Mouse (Mus musculus): ENCODE data around the gene Col17a1. TPM values are rescaled to one million over a fixed set of nuclear protein-coding genes. Genes with fewer than 3 reads are reported as not detected.

The Col17a1 gene
- total and polyA plus RNA-seq, 3 experiments = 0.04 TPM; not detected in 2

DNA sequence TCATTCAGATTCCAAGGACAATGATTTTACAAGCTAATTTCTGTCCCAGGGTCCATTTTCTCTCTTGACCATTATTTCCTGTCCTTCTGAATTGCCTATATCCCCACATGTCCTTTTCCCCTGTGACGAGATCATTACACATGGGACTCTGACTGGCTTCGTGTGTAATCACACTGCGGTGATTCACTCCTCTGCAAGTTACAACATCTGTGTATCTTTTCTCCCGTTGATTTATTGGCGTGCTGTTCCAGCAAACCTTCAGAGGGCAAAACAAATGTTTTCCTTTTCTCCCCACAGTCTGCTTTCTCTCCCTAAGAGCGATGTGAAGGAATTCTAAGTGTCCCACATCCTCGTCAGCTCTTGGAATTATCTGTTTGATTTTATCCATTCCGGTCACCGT lies 7.8 kb upstream of the Col17a1 start:
- no peak for DNase-seq (ENCODE audit: low read depth, low spot score)
- Histone ChIP-seq H3K27ac (ENCODE audit: control insufficient read depth, low read depth, low read length) (no peak overlapping the region), H3K36me3 (ENCODE audit: control insufficient read depth in 1 of 2, insufficient read depth in 2 of 2, low read length in 2 of 2) (peaks cover 0 to 8% of the 10 kb centered on the region in 2 experiments; a peak in 2 of 4 replicates), H3K4me1 (ENCODE audit: control insufficient read depth in 1 of 2, insufficient read depth in 2 of 2, low read length in 2 of 2) (peaks cover 0 to 11% of the 10 kb centered on the region in 2 experiments; a peak in 2 of 4 replicates), H3K79me2 (ENCODE audit: control insufficient read depth, insufficient read depth, low read length, poor library complexity) (no peaks in the 10 kb centered on the region), H3K9ac (ENCODE audit: control insufficient read depth, low read depth, low read length, poor library complexity, severe bottlenecking) (no peak overlapping the region), H3K4me3 (ENCODE audit: control insufficient read depth in 1 of 2, insufficient read depth in 1 of 2, low read depth in 2 of 2, low read length in 2 of 2) (no peak overlapping the region), H3K9me3 (replicated peaks; ENCODE audit: insufficient read depth, low read length) (no peaks in the 10 kb centered on the region), H3K27me3 (ENCODE audit: control insufficient read depth in 1 of 2, insufficient read depth in 2 of 2, low read length in 2 of 2) (no peaks in the 10 kb centered on the region)
- TF ChIP-seq MAFK (IDR thresholded peaks at IDR 0.05; ENCODE audit: borderline replicate concordance, low read depth, low read length) (no peak), SIN3A (IDR thresholded peaks at IDR 0.05; ENCODE audit: low read length) (no peak)

DNA sequence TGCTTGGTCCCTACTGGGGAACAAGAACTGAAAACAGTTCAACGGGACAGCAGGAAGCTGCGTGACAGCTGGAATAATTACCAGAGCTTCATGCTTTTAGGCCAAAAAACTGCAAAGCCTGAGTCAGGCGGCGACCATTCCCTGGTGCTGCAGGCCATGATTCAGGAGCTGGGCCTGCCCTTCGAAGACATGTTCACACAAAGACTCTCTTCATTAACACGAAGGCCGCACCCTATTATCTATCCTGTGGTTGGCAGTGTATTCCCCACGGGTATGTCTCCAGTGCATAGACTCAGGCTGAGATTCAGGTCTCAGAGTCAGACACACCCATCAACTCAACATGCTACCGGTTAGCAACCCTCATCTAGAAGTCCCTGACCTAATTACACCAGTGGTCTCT lies 6.4 kb upstream of the Col17a1 start:
- Histone ChIP-seq H3K79me2 (ENCODE audit: control insufficient read depth, insufficient read depth, low read length, poor library complexity) (no peaks in the 10 kb centered on the region), H3K27me3 (ENCODE audit: control insufficient read depth in 1 of 2, insufficient read depth in 2 of 2, low read length in 2 of 2) (no peaks in the 10 kb centered on the region), H3K4me1 (ENCODE audit: control insufficient read depth in 1 of 2, insufficient read depth in 2 of 2, low read length in 2 of 2) (peaks cover 0 to 11% of the 10 kb centered on the region in 2 experiments; a peak in 3 of 4 replicates), H3K4me3 (ENCODE audit: control insufficient read depth in 1 of 2, insufficient read depth in 1 of 2, low read depth in 2 of 2, low read length in 2 of 2) (no peak overlapping the region), H3K9me3 (replicated peaks; ENCODE audit: insufficient read depth, low read length) (no peaks in the 10 kb centered on the region), H3K27ac (ENCODE audit: control insufficient read depth, low read depth, low read length) (no peak overlapping the region), H3K9ac (ENCODE audit: control insufficient read depth, low read depth, low read length, poor library complexity, severe bottlenecking) (no peak overlapping the region), H3K36me3 (ENCODE audit: control insufficient read depth in 1 of 2, insufficient read depth in 2 of 2, low read length in 2 of 2) (peaks cover 0 to 13% of the 10 kb centered on the region in 2 experiments; a peak in 2 of 4 replicates)
- TF ChIP-seq MYB (IDR thresholded peaks at IDR 0.05; ENCODE audit: low read depth, low read length) (no peak), HCFC1 (IDR thresholded peaks at IDR 0.05; ENCODE audit: low read depth, low read length) (no peak), RAD21 (IDR thresholded peaks at IDR 0.05; ENCODE audit: low read depth, low read length) (no peak), ZMIZ1 (IDR thresholded peaks at IDR 0.05; ENCODE audit: low read depth, low read length) (no peak), EP300 (IDR thresholded peaks at IDR 0.05; ENCODE audit: low read depth in 1 of 2, low read length in 2 of 2) (no peak), TBP (IDR thresholded peaks at IDR 0.05; ENCODE audit: low read depth, low read length) (no peak), POLR2AphosphoS5 (IDR thresholded peaks at IDR 0.05; ENCODE audit: borderline replicate concordance, low read depth, low read length) (no peak), TAL1 (IDR thresholded peaks at IDR 0.05; ENCODE audit: low read length) (no peak), NRF1 (IDR thresholded peaks at IDR 0.05; ENCODE audit: insufficient read depth, low read depth, low read length, poor library complexity, severe bottlenecking) (no peak), CHD2 (IDR thresholded peaks at IDR 0.05; ENCODE audit: low read length) (no peak), ZKSCAN1 (IDR thresholded peaks at IDR 0.05; ENCODE audit: low read depth, low read length) (no peak), RCOR1 (IDR thresholded peaks at IDR 0.05; ENCODE audit: low read depth, low read length) (no peak), MAX (IDR thresholded peaks at IDR 0.05; ENCODE audit: low read length) (no peak)
- no peak for DNase-seq (ENCODE audit: low read depth, low spot score)

DNA sequence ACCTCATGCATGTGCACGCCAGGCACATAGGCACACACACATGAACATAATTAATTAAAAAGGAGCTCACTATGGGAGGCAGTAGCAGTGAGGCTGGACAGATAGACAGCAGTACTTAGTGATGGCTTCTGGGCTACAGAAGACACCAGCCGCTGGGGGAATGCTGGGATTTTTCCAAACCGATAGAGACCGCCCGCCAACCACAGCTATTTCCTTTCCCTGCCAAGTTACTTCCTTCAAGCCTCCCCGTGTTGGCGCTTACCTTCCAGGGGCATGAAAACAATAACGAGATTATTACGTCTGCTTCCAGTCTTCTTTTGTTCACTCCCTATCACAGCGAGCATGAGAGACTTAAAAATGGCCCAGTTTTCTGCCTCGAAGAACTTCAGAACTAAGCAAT lies 5.2 kb upstream of the Col17a1 start:
- no peak overlapping the region for H3K4me3 ChIP-seq (ENCODE audit: control insufficient read depth in 1 of 2, insufficient read depth in 1 of 2, low read depth in 2 of 2, low read length in 2 of 2)
- no peak overlapping the region for H3K9ac ChIP-seq (ENCODE audit: control insufficient read depth, low read depth, low read length, poor library complexity, severe bottlenecking)
- no peak overlapping the region for H3K27ac ChIP-seq (ENCODE audit: control insufficient read depth, low read depth, low read length)
- H3K36me3 ChIP-seq (ENCODE audit: control insufficient read depth in 1 of 2, insufficient read depth in 2 of 2, low read length in 2 of 2) = peaks cover 0 to 13% of the 10 kb centered on the region in 2 experiments; a peak in 2 of 4 replicates
- no peaks in the 10 kb centered on the region for H3K27me3 ChIP-seq (ENCODE audit: control insufficient read depth in 1 of 2, insufficient read depth in 2 of 2, low read length in 2 of 2)
- H3K79me2 ChIP-seq (ENCODE audit: control insufficient read depth, insufficient read depth, low read length, poor library complexity) = no peaks in the 10 kb centered on the region
- no peak for DNase-seq (ENCODE audit: low read depth, low spot score)
- H3K4me1 ChIP-seq (ENCODE audit: control insufficient read depth in 1 of 2, insufficient read depth in 2 of 2, low read length in 2 of 2) = peaks cover 0 to 11% of the 10 kb centered on the region in 2 experiments; a peak in 3 of 4 replicates
- TF ChIP-seq MAFK (IDR thresholded peaks at IDR 0.05; ENCODE audit: borderline replicate concordance, low read depth, low read length) (no peak), TAL1 (IDR thresholded peaks at IDR 0.05; ENCODE audit: low read length) (no peak), POLR2AphosphoS5 (IDR thresholded peaks at IDR 0.05; ENCODE audit: borderline replicate concordance, low read depth, low read length) (no peak), JUND (IDR thresholded peaks at IDR 0.05; ENCODE audit: low read depth, low read length) (no peak), CHD2 (IDR thresholded peaks at IDR 0.05; ENCODE audit: low read length) (no peak), GABPA (IDR thresholded peaks at IDR 0.05; ENCODE audit: low read depth, low read length) (no peak), CHD1 (IDR thresholded peaks at IDR 0.05; ENCODE audit: low read depth, low read length) (no peak), ZNF384 (IDR thresholded peaks at IDR 0.05; ENCODE audit: low read depth, low read length) (no peak), ETS1 (IDR thresholded peaks at IDR 0.05; ENCODE audit: low read depth, low read length) (no peak), BHLHE40 (IDR thresholded peaks at IDR 0.05; ENCODE audit: borderline replicate concordance, low read depth, low read length) (no peak), MAX (IDR thresholded peaks at IDR 0.05; ENCODE audit: low read length) (no peak), MYB (IDR thresholded peaks at IDR 0.05; ENCODE audit: low read depth, low read length) (no peak), EP300 (IDR thresholded peaks at IDR 0.05; ENCODE audit: low read depth in 1 of 2, low read length in 2 of 2) (no peak), MYC (IDR thresholded peaks at IDR 0.05; ENCODE audit: low read depth, low read length) (no peak), USF1 (IDR thresholded peaks at IDR 0.05; ENCODE audit: low read depth, low read length) (no peak), MXI1 (IDR thresholded peaks at IDR 0.05; ENCODE audit: low read depth, low read length) (no peak)
- H3K9me3 ChIP-seq (replicated peaks; ENCODE audit: insufficient read depth, low read length) = no peaks in the 10 kb centered on the region

All from MEL (cell line).